Mouse (Mus musculus): Measurements from ENCODE around the gene Dapk2.

Gene Dapk2

DNA sequence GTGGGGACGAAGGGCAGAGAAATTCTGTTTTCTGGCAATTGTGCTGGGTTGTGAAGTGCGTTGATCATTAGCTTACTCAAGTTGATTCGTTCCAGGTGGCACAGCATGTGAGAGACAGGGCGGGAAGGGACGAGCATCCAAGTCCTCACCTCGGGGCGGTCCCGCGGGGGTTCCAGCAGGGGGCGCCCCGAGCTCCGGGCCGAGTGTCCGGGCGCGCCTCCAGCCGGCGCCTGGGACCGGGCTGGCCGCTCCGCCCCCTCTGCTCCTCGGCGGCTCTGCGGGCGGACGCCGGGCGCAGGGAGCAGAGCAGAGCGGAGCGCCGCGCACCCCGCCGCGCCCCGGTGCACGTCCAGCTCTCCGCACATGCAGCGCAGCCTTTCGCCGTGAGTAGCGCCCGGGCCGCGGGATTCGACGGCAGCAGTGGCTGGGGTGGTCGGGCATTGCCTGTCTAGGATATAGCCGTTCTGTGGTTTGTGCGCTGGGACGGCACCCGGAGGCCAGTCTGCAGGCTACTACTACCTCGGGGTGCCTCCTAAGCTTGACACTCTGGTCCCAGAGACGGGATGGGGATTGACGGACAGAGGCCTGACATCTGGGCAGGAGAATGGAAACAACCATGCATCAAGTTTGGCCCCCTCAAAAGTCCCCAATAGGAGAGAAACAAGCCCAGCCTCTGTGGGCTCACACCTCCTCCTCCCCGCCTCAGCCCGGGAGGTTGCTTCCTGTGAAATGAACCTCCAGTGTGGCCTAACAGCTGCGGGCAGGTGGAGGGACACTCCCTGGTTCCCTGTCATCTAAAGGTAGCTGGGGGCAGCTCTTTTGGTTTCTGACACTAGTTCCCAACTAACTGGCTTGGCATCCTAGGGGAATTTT, at the start of gene Dapk2:
Dapk2 (plus strand) TSS at position 266 of the 873 bp plus-strand sequence.
- DNase-seq: peak; percentile 56

- no peak for DNase-seq
Observed at GRCm38 (mm10) chr9:66109574-66109973, 48.4 kb upstream of the Dapk2 start.

- DNase-seq: no peak
Observed at GRCm38 (mm10) chr9:66110126-66110525, 47.9 kb upstream of the Dapk2 start.

GRCm38 (mm10) chr9:66110611-66111379, 47.2 kb upstream of the Dapk2 start:
- DNase-seq: no peak

DNA sequence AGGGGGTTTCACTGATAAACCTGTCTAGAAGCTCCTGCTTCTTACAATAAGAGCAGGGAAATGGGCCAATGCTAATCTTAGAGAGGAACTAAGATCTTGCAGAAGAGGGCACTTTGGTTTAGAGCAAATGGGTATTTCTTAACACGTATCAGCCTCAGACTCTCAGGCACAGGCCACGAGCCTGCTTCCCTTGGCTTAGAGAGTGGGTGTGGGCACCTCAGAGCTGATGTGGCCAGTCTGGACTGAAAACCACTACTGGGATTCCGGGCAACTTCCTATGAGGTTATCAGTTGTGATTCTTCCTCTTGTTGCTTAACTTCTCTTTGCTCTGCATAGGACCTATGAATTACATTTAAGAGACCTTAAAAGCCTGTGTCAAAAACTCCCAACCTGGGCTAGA, 43.7 kb upstream of the Dapk2 start:
- no peak for DNase-seq

DNA sequence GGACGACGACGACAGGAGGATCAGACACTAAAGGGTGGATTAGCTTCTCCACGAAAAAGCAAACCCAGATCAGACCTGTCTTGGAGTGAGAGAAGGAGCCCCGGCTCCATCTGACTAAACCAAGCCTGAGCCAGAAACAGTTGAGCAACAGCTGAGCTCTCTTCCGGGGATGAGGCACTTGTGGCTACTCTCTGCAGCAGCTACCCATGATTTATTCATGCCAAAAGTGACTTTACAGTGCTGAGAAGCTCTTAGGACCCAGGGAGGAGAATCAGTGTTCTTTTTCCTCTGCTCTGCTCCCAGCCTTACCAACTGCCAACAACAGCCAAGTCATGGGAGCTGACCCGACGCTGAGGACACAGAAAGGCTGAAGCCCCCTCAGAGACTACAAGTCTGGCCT, 41.1 kb upstream of the Dapk2 start:
- DNase-seq: no peak

- no peak for DNase-seq
Observed at GRCm38 (mm10) chr9:66119498-66119897, 38.5 kb upstream of the Dapk2 start.

GRCm38 (mm10) chr9:66120106-66120505, 37.9 kb upstream of the Dapk2 start:
- no peak for DNase-seq

DNA sequence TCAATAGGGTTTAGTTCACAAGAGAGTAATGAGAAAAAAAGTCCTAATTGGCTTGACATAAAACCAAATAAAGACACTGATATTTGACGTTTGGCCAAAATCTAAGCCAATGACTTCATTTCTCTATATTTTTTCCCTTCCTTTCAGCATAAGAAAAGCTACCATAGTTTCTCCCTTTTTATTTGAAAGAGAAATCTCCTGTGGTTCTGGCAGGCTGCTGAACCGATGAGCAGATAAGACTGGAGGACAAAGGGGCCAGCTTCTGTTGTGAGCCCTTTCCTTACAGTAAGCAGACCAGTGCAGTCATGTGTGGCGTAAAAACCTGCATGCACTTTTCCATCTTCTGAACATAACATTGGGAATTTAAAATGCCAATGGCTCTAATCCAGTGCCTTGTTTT, 37.1 kb upstream of the Dapk2 start:
- DNase-seq: no peak

DNA sequence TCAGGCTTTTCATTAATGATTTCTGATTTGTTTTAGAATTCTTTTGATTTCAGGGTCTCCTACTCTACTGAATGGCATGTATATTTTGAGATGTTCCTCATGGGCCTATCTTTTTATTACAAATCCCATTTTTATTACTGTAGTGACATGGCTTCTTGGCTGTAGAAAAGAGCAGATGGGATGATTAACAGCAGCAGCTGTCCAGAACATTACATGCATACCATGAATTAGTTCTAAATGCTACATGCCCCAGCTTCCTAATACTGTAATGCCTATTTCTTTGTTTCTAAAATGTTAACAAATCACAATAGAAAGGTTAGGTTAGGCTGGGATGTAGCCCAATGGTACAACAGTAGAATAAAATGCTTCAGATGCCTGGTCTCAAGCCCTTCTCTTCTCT, 36.6 kb upstream of the Dapk2 start:
- DNase-seq: no peak

GRCm38 (mm10) chr9:66123648-66124047, 34.4 kb upstream of the Dapk2 start:
- no peak for DNase-seq

- DNase-seq: no peak
Observed at GRCm38 (mm10) chr9:66124111-66124531, 33.9 kb upstream of the Dapk2 start.

GRCm38 (mm10) chr9:66124681-66125542, 33.1 kb upstream of the Dapk2 start:
- DNase-seq: peak; percentile 95

DNA sequence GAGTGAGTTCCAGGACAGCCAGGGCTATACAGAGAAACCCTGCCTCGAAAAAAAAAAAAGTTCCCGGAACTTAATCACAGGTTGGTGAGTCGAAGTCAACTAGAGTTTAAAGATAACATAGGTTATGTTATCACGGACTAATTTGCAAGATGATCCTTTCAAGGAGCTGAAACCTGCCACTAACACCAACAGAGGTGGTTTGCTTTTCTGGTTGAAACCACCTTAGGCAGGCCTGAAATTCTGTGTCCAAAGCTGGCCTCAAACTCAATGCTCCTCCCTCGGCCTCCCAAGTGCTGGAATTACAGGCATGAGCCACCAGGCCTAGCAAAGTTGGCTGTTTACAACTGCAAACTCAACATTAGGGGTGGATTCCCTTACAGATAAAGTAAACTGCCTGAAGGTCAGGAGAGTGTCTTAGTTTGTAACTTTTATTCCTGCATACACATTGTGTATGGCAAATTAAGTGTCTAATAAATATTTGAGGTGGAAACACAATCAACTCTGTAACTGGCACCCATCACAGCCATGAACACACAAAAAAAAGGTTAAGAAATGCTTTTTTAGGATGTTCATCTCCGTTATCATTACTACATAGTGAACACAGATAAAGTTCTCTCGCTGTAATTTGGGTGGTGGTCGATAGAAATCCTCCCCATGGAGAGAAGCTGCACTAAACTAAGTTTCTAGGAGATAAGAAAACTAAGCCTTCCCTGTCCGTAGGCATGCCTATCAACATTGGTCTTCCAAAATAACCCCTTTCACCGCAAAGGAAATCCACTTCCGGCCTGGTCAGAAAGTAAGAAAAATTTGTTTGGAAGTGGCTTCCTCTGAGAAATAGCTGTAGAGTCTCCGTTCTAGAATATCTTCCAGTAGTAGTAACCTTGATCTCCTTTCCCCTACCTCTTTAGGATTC, 32.2 kb upstream of the Dapk2 start:
- no peak for DNase-seq

GRCm38 (mm10) chr9:66126456-66127192, 31.4 kb upstream of the Dapk2 start, which contains the start of the genes Snx1 and Ciao2a:
Gene Snx1, minus strand, starts transcription at chr9:66126587.
Gene Ciao2a, plus strand, starts transcription at chr9:66126611.
- DNase-seq: peak; percentile 89

GRCm38 (mm10) chr9:66127193-66127546, 30.9 kb upstream of the Dapk2 start:
- DNase-seq: no peak

- no peak for DNase-seq
Observed at GRCm38 (mm10) chr9:66127884-66128283, 30.1 kb upstream of the Dapk2 start.

GRCm38 (mm10) chr9:66131466-66131865, 26.6 kb upstream of the Dapk2 start:
- no peak for DNase-seq

- no peak for DNase-seq
Observed at GRCm38 (mm10) chr9:66135967-66136366, 22.1 kb upstream of the Dapk2 start.

DNA sequence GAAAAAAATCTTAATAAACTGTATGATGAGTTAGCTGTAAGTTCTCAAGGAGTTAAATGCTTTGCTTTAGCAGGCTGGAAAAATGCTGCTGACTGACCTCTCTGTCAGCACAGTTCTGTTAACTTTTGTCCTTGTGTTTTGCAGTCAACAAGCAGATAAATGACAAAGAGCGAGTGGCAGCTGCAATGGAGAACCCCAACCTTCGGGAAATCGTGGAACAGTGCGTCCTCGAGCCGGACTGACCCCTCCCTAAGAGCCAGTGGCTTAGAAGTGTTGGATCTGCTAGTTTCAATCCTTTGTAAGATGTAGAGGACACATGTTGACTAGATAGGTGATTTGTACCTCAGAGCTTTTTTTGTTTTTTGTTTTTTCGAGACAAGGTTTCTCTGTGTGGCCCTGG, 19.8 kb upstream of the Dapk2 start:
- DNase-seq: no peak

DNA sequence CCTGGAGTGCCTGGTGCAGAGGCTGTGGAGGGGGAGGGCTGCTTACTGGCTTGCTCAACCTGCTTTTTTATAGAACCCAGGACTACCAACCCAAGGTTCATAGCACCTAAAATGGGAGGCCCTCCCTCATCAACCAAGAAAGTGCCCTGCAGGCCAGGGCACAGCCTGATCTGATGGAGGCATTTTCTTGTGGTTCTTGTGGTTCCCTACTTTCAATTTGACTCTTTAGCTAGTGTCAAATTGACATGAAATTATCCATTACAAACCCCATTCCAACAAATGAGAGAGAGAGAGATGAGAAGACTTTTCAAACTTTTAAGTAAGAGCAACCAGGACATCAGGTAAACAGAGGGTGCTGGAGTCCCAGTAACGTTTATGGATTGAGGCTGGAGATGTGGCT, 15.8 kb upstream of the Dapk2 start:
- no peak for DNase-seq

Measured in cerebellum, adult 11 months (tissue).